Mouse (Mus musculus) intestine, embryonic 14.5 days (tissue): ENCODE data around the gene Slc22a14. TPM values are rescaled to one million over a fixed set of nuclear protein-coding genes. Genes with fewer than 3 reads are reported as not detected.

Experiments
- ATAC-seq: fragments of 200-750 bp; cut with Nextera tagmentation; replicated peaks from 2 replicates; pipeline ENCODE4 v1.8.0; 2017; ENCODE audit warnings: low read depth, moderate number of reproducible peaks, moderate TSS enrichment, moderate library complexity; ENCODE audit not compliant: low FRiP score, low TSS enrichment
- DNase-seq: peaks from one replicate; pipeline ENCODE4 v3.0.0-alpha.2; 2018; ENCODE audit warnings: low spot score
- H3K27ac ChIP-seq: fragments of 300-500 bp; sonication (generic); 2 replicates; pipeline ENCODE4 v1.5.1; 2014; ENCODE audit warnings: low read depth, mild to moderate bottlenecking, control low read depth
- H3K27me3 ChIP-seq: fragments of 300-500 bp; sonication (generic); replicated peaks from 2 replicates; pipeline ENCODE4 v1.6.1; 2014; ENCODE audit warnings: low read length, control low read depth; ENCODE audit not compliant: control insufficient read depth, insufficient read depth
- H3K36me3 ChIP-seq: fragments of 300-500 bp; sonication (generic); 2 replicates; pipeline ENCODE4 v1.6.1; 2014; ENCODE audit warnings: low read length, control low read depth; ENCODE audit not compliant: control insufficient read depth, insufficient read depth
- H3K4me1 ChIP-seq: fragments of 300-500 bp; sonication (generic); replicated peaks from 2 replicates; pipeline ENCODE4 v1.6.1; 2014; ENCODE audit warnings: low read length, control low read depth, mixed read lengths; ENCODE audit not compliant: control insufficient read depth, insufficient read depth
- H3K4me2 ChIP-seq: fragments of 300-500 bp; sonication (generic); 2 replicates; pipeline ENCODE4 v1.6.1; 2014; ENCODE audit warnings: low read length
- H3K4me3 ChIP-seq: fragments of 300-500 bp; sonication (generic); 2 replicates; pipeline ENCODE4 v1.5.1; 2014; ENCODE audit warnings: low read depth, low read length, control low read depth, mixed read lengths
- H3K9ac ChIP-seq: fragments of 300-500 bp; sonication (generic); 2 replicates; pipeline ENCODE4 v1.6.1; 2014; ENCODE audit warnings: mild to moderate bottlenecking, low read length
- H3K9me3 ChIP-seq: fragments of 300-500 bp; sonication (generic); 2 replicates; pipeline ENCODE4 v1.6.1; 2016; ENCODE audit warnings: low read length, control low read depth; ENCODE audit not compliant: control insufficient read depth
- WGBS: fragments of 180-500 bp; shearing (Covaris S2); extraction: QIAGEN DNeasy Blood & Tissue Kit; methylation state at CpG from one replicate; pipeline ENCODE4 v1.1.7; 2014; 5-methylcytosine and 5-hydroxymethylcytosine counted together
- polyA plus RNA-seq: library from polyadenylated mRNA; unstranded; fragments of >200 nt; fragmentation: Nextera tagmentation; extraction: Ambion mirVana; gene quantifications from 2 replicates; pipeline ENCODE4 v1.2.1, GENCODE M21; 2014

The Slc22a14 gene
- polyA plus RNA-seq, 1 experiment from 2014 or later = 0.11 TPM

- Histone ChIP-seq H3K4me3 (no peak overlapping the region), H3K27ac (no peak overlapping the region), H3K9me3 (no peaks in the 10 kb centered on the region), H3K27me3 (no peaks in the 10 kb centered on the region), H3K9ac (no peak overlapping the region), H3K36me3 (no peaks in the 10 kb centered on the region), H3K4me2 (no peak overlapping the region), H3K4me1 (no peaks in the 10 kb centered on the region)
- 96% methylated on average over 6 of the region's 6 CpGs for WGBS
- DNase-seq = no peak
- ATAC-seq = no peak
These were observed 199.8 kb downstream of the Slc22a14 start for GRCm38 (mm10) chr9:119165548-119165947.

GRCm38 (mm10) chr9:119164743-119165142 lies 200.6 kb downstream of the Slc22a14 start:
- DNase-seq (no peak), ATAC-seq (no peak)
- Histone ChIP-seq H3K9me3 (no peaks in the 10 kb centered on the region), H3K4me3 (no peak overlapping the region), H3K27ac (no peak overlapping the region), H3K27me3 (no peaks in the 10 kb centered on the region), H3K36me3 (no peaks in the 10 kb centered on the region), H3K4me2 (no peak overlapping the region), H3K9ac (no peak overlapping the region), H3K4me1 (no peaks in the 10 kb centered on the region)
- WGBS = 89% methylated on average over 7 of the region's 7 CpGs

GRCm38 (mm10) chr9:119160689-119161088 lies 204.7 kb downstream of the Slc22a14 start:
- 86% methylated on average over 3 of the region's 3 CpGs for WGBS
- no peak for DNase-seq
- H3K27me3 ChIP-seq = no peaks in the 10 kb centered on the region
- H3K9me3 ChIP-seq = no peaks in the 10 kb centered on the region
- no peak overlapping the region for H3K4me2 ChIP-seq
- no peaks in the 10 kb centered on the region for H3K4me1 ChIP-seq
- ATAC-seq = no peak
- H3K27ac ChIP-seq = no peak overlapping the region
- H3K36me3 ChIP-seq = no peaks in the 10 kb centered on the region
- H3K4me3 ChIP-seq = no peak overlapping the region
- H3K9ac ChIP-seq = no peak overlapping the region

- H3K4me2 ChIP-seq = no peak within 1 kb of the TSS
- WGBS = 54% methylated on average over 4 of the region's 4 CpGs
- H3K9ac ChIP-seq = no peak within 1 kb of the TSS
- ATAC-seq (no peak), DNase-seq (no peak)
- no peaks in the 10 kb centered on the region for H3K9me3 ChIP-seq
- no peaks in the 10 kb centered on the region for H3K36me3 ChIP-seq
- H3K27ac ChIP-seq = no peak within 1 kb of the TSS
- H3K4me1 ChIP-seq = no peaks in the 10 kb centered on the region
- no peaks in the 10 kb centered on the region for H3K27me3 ChIP-seq
- H3K4me3 ChIP-seq = no peak within 1 kb of the TSS
These were observed 206.5 kb downstream of the Slc22a14 start, which contains the start of gene Gm47289 for GRCm38 (mm10) chr9:119158861-119159260. Gene Gm47289, plus strand, starts transcription at chr9:119159161.

- Histone ChIP-seq H3K4me3 (peak within 1 kb of the TSS; percentile 47), H3K36me3 (no peaks in the 10 kb centered on the region), H3K9me3 (no peaks in the 10 kb centered on the region), H3K27ac (no peak within 1 kb of the TSS), H3K27me3 (no peaks in the 10 kb centered on the region), H3K4me1 (no peaks in the 10 kb centered on the region), H3K9ac (0 out of 2 replicates have a peak within 1 kb of the TSS, but pooled peaks have one; percentile 7), H3K4me2 (peak within 1 kb of the TSS; percentile 56)
- DNase-seq (peak; percentile 92), ATAC-seq (peak; percentile 87)
- under 1% methylated on average over 62 of the region's 65 CpGs for WGBS
These were observed 208.8 kb downstream of the Slc22a14 start, which contains the start of gene Acaa1b for GRCm38 (mm10) chr9:119156278-119157201. Gene Acaa1b, minus strand, starts transcription at chr9:119157093.

GRCm38 (mm10) chr9:119155826-119156225 lies 209.5 kb downstream of the Slc22a14 start:
- no peaks in the 10 kb centered on the region for H3K27me3 ChIP-seq
- no peak overlapping the region; the same call in 1 of the 2 replicates for H3K4me2 ChIP-seq
- no peaks in the 10 kb centered on the region for H3K9me3 ChIP-seq
- H3K9ac ChIP-seq = no peak overlapping the region
- ATAC-seq (no peak), DNase-seq (no peak)
- WGBS = 45% methylated on average over 7 of the region's 7 CpGs
- H3K4me3 ChIP-seq = no peak overlapping the region
- H3K4me1 ChIP-seq = no peaks in the 10 kb centered on the region
- no peak overlapping the region for H3K27ac ChIP-seq
- H3K36me3 ChIP-seq = no peaks in the 10 kb centered on the region

GRCm38 (mm10) chr9:119155416-119155815 lies 209.9 kb downstream of the Slc22a14 start:
- DNase-seq = no peak
- H3K4me1 ChIP-seq = no peaks in the 10 kb centered on the region
- 71% methylated on average over 8 of the region's 8 CpGs for WGBS
- H3K36me3 ChIP-seq = no peaks in the 10 kb centered on the region
- no peak for ATAC-seq
- H3K4me2 ChIP-seq = no peak overlapping the region
- no peaks in the 10 kb centered on the region for H3K27me3 ChIP-seq
- H3K9ac ChIP-seq = no peak overlapping the region
- H3K9me3 ChIP-seq = no peaks in the 10 kb centered on the region
- H3K4me3 ChIP-seq = no peak overlapping the region
- no peak overlapping the region for H3K27ac ChIP-seq

GRCm38 (mm10) chr9:119151751-119152150 lies 213.6 kb downstream of the Slc22a14 start:
- H3K4me3 ChIP-seq = no peak overlapping the region
- no peak for ATAC-seq
- no peak for DNase-seq
- no peaks in the 10 kb centered on the region for H3K4me1 ChIP-seq
- H3K27ac ChIP-seq = no peak overlapping the region
- no peaks in the 10 kb centered on the region for H3K36me3 ChIP-seq
- H3K9ac ChIP-seq = no peak overlapping the region
- WGBS = 59% methylated on average over 2 of the region's 2 CpGs
- no peak overlapping the region for H3K4me2 ChIP-seq
- H3K27me3 ChIP-seq = no peaks in the 10 kb centered on the region
- H3K9me3 ChIP-seq = no peaks in the 10 kb centered on the region
